Comparison of ENCODE assay signal across 20 mouse cellular contexts in genomic region chr11:21061075-21061403, GRCm38 (mm10). TPM values are rescaled to one million over a fixed set of nuclear protein-coding genes. Genes with fewer than 3 reads are reported as not detected.
DNase-seq lines count a peak whose midpoint lies in the region; ATAC-seq and TF ChIP-seq lines count a peak whose summit lies in the region.
"Had no signal": no experiment of that assay in that cellular context is flagged by ENCODE, and none has a peak within 500 bp of the region (broad histone marks: within the 10 kb centered on the region; RNA-seq: fewer than 3 reads in every experiment).

No protein-coding gene starts in this region.

- 81% methylated on average over 8 of the region's 8 CpGs for WGBS in heart, embryonic 10.5 days
- WGBS in heart, embryonic 16.5 days = 68% methylated on average over 8 of the region's 8 CpGs

- H3K9ac ChIP-seq in heart, embryonic 16.5 days (ENCODE audit: low read length) = no peak overlapping the region
- H3K9ac ChIP-seq in MEL (ENCODE audit: control insufficient read depth, low read depth, low read length, poor library complexity, severe bottlenecking) = no peak overlapping the region
- H3K9ac ChIP-seq: forebrain, embryonic 13.5 days; heart, embryonic 12.5 days; hindbrain, embryonic 13.5 days; intestine, embryonic 15.5 days had no signal

- no peak for TF ChIP-seq CTCF in layer of hippocampus, adult 2 months (conservative IDR thresholded peaks at IDR 0.05)
- TF ChIP-seq CTCF in MEL (IDR thresholded peaks at IDR 0.05 in 2 of 3, conservative IDR thresholded peaks at IDR 0.05 in 1 of 3; ENCODE audit: control insufficient read depth in 1 of 3, insufficient read depth in 1 of 3, low read depth in 2 of 3, low read length in 3 of 3, poor library complexity in 1 of 3, severe bottlenecking in 1 of 3) = no peak

- H3K4me1 ChIP-seq in heart, embryonic 10.5 days = peaks cover 18% of the 10 kb centered on the region
- H3K4me1 ChIP-seq in heart, embryonic 16.5 days (ENCODE audit: control insufficient read depth, insufficient read depth, low read length) = peaks cover 7% of the 10 kb centered on the region; the same call in 1 of the 2 replicates
- H3K4me1 ChIP-seq in MEL (ENCODE audit: control insufficient read depth in 1 of 2, insufficient read depth in 2 of 2, low read length in 2 of 2) = 0 out of 4 replicates have a peak, but pooled peaks cover 0 to 3% of the 10 kb centered on the region in 2 experiments
- H3K4me1 ChIP-seq: forebrain, embryonic 13.5 days had no signal

- no peak overlapping the region for H3K4me2 ChIP-seq in heart, embryonic 16.5 days (ENCODE audit: low read depth, low read length)
- H3K4me2 ChIP-seq: forebrain, embryonic 13.5 days; heart, embryonic 12.5 days; hindbrain, embryonic 13.5 days; intestine, embryonic 15.5 days had no signal

- H3K27me3 ChIP-seq in heart, embryonic 10.5 days (ENCODE audit: insufficient read depth, poor library complexity, severe bottlenecking) = no peaks in the 10 kb centered on the region
- H3K27me3 ChIP-seq in heart, embryonic 16.5 days (ENCODE audit: control insufficient read depth, insufficient read depth, low read length) = no peaks in the 10 kb centered on the region
- peaks cover 0 to 3% of the 10 kb centered on the region in 2 experiments; a peak in 2 of 4 replicates for H3K27me3 ChIP-seq in MEL (ENCODE audit: control insufficient read depth in 1 of 2, insufficient read depth in 2 of 2, low read length in 2 of 2)
- H3K27me3 ChIP-seq: forebrain, embryonic 13.5 days; heart, embryonic 12.5 days; hindbrain, embryonic 13.5 days; intestine, embryonic 15.5 days had no signal

- no peaks in the 10 kb centered on the region for H3K9me3 ChIP-seq in heart, embryonic 10.5 days
- no peaks in the 10 kb centered on the region for H3K9me3 ChIP-seq in heart, embryonic 16.5 days (replicated peaks; ENCODE audit: control insufficient read depth, low read length)
- no peaks in the 10 kb centered on the region for H3K9me3 ChIP-seq in MEL (replicated peaks; ENCODE audit: insufficient read depth, low read length)
- H3K9me3 ChIP-seq: forebrain, embryonic 10.5 days; forebrain, embryonic 13.5 days; heart, embryonic 12.5 days; hindbrain, embryonic 10.5 days; hindbrain, embryonic 13.5 days; intestine, embryonic 15.5 days had no signal

- H3K4me3 ChIP-seq in heart, embryonic 10.5 days = no peak overlapping the region
- no peak overlapping the region for H3K4me3 ChIP-seq in heart, embryonic 16.5 days (ENCODE audit: low read length)
- H3K4me3 ChIP-seq in layer of hippocampus, adult 2 months = no peak overlapping the region
- no peak overlapping the region for H3K4me3 ChIP-seq in MEL (ENCODE audit: control insufficient read depth in 1 of 2, insufficient read depth in 1 of 2, low read depth in 2 of 2, low read length in 2 of 2)
- H3K4me3 ChIP-seq: forebrain, embryonic 10.5 days; forebrain, embryonic 13.5 days; heart, embryonic 12.5 days; hindbrain, embryonic 10.5 days; hindbrain, embryonic 13.5 days; intestine, embryonic 15.5 days had no signal

- no peaks in the 10 kb centered on the region for H3K79me2 ChIP-seq in MEL (ENCODE audit: control insufficient read depth, insufficient read depth, low read length, poor library complexity)

- 0 out of 2 replicates have a peak overlapping the region, but pooled peaks have one; percentile 42 for H3K27ac ChIP-seq in heart, embryonic 10.5 days
- H3K27ac ChIP-seq in heart, embryonic 16.5 days (ENCODE audit: low read length) = peak overlapping the region; percentile 77; the same call in 1 of the 2 replicates
- H3K27ac ChIP-seq in layer of hippocampus, adult 2 months = peak overlapping the region; percentile 43; the same call in 1 of the 2 replicates
- H3K27ac ChIP-seq in MEL (ENCODE audit: control insufficient read depth, low read depth, low read length) = no peak overlapping the region
- H3K27ac ChIP-seq: forebrain, embryonic 10.5 days; forebrain, embryonic 13.5 days; hindbrain, embryonic 10.5 days; hindbrain, embryonic 13.5 days; intestine, embryonic 15.5 days had no signal

- TF ChIP-seq RAD21 in MEL (IDR thresholded peaks at IDR 0.05; ENCODE audit: low read depth, low read length) = no peak

- no peak for DNase-seq in heart, embryonic 10.5 days (ENCODE audit: low spot score)
- DNase-seq in heart, adult 9 months (ENCODE audit: low spot score in 2 of 2) = no peak
- DNase-seq in heart, postnatal 4 days = no peak
- no peak for DNase-seq in layer of hippocampus, adult 2 months (ENCODE audit: low spot score in 2 of 2)
- no peak for DNase-seq in layer of hippocampus, postnatal 36 days
- DNase-seq in MEL (ENCODE audit: low read depth, low spot score) = peak; percentile 16
- DNase-seq in adrenal gland, postnatal 10 days = no peak
- DNase-seq: adrenal gland, adult 8-10 months; adrenal gland, postnatal 36 days; cerebellum, adult 9-10 months had no signal

- TF ChIP-seq POLR2A in MEL (IDR thresholded peaks at IDR 0.05; ENCODE audit: control insufficient read depth in 1 of 2, insufficient read depth in 1 of 2, low read depth in 1 of 2, low read length in 2 of 2, poor library complexity in 1 of 2) = no peak

- H3K36me3 ChIP-seq in heart, embryonic 10.5 days = no peaks in the 10 kb centered on the region
- H3K36me3 ChIP-seq in heart, embryonic 16.5 days (ENCODE audit: control insufficient read depth, insufficient read depth) = no peaks in the 10 kb centered on the region
- no peaks in the 10 kb centered on the region; a peak in 2 of 4 replicates for H3K36me3 ChIP-seq in MEL (ENCODE audit: control insufficient read depth in 1 of 2, insufficient read depth in 2 of 2, low read length in 2 of 2)
- H3K36me3 ChIP-seq: forebrain, embryonic 10.5 days; heart, embryonic 12.5 days; hindbrain, embryonic 10.5 days; hindbrain, embryonic 13.5 days; intestine, embryonic 15.5 days had no signal

- ATAC-seq in heart, embryonic 16.5 days (replicated peaks; ENCODE audit: extremely low read depth, insufficient read depth, low FRiP score) = no peak
- ATAC-seq: activated CD4-positive, CD25-positive, alpha-beta regulatory T cell, adult 4 months; CD4-positive, CD25-positive, alpha-beta regulatory T cell, adult 4 months; forebrain, embryonic 13.5 days; forebrain, embryonic 16.5 days; intestine, embryonic 15.5 days had no signal

- no peak; a peak in 1 of 4 replicates for TF ChIP-seq EP300 in MEL (IDR thresholded peaks at IDR 0.05; ENCODE audit: low read depth in 1 of 2, low read length in 2 of 2)

TF ChIP-seq in MEL, 35 proteins besides CTCF, POLR2A, EP300 and RAD21:
- TF ChIP-seq ETS1 (IDR thresholded peaks at IDR 0.05; ENCODE audit: low read depth, low read length) (0 out of 2 replicates have a peak, but pooled peaks have one; percentile 17), GATA1 (IDR thresholded peaks at IDR 0.05; ENCODE audit: low read depth, low read length) (0 out of 2 replicates have a peak, but pooled peaks have one; percentile 24), ZMIZ1 (IDR thresholded peaks at IDR 0.05; ENCODE audit: low read depth, low read length) (no peak)

RNA-seq across cellular contexts. Expression of gene Peli1, which starts 30.1 kb away (rescaled TPM):
- polyA plus RNA-seq in heart, embryonic 10.5 days (2016; fragmentation: Nextera tagmentation; extraction: Ambion mirVana) = 26.9 and 41.5 TPM in 2 replicates
- polyA plus RNA-seq in heart, embryonic 16.5 days (2015; fragmentation: Nextera tagmentation; extraction: Ambion mirVana) = 22.9 and 24.6 TPM in 2 replicates
- total RNA-seq in heart, postnatal 4 days (2021) = 10 to 100 TPM; 23.4 to 25.0 TPM
- total RNA-seq in layer of hippocampus, adult 2 months (2021) = 10 to 100 TPM; 48.1 to 49.6 TPM
- total RNA-seq in layer of hippocampus, postnatal 36 days (2021) = 10 to 100 TPM; 46.9 to 52.6 TPM
- 7.5 and 7.9 TPM in 2 replicates for total RNA-seq in MEL (2012; rRNA removed)
- 10 to 100 TPM in 1 of 2 experiments, not detected in 1; 11.6 TPM for polyA plus RNA-seq in MEL (2012; ENCODE audit: insufficient read depth in 1 of 2, insufficient read length in 2 of 2, low read depth in 1 of 2, low replicate concordance in 2 of 2, missing spikeins in 1 of 2)
- total RNA-seq in adrenal gland, postnatal 10 days (2021) = 10 to 100 TPM; 21.1 to 21.2 TPM
